Mouse (Mus musculus): ENCODE results near the gene Mcmbp.
A peak's percentile ranks its signal among the peaks of the same experiment; 100 is the strongest.

DNA sequence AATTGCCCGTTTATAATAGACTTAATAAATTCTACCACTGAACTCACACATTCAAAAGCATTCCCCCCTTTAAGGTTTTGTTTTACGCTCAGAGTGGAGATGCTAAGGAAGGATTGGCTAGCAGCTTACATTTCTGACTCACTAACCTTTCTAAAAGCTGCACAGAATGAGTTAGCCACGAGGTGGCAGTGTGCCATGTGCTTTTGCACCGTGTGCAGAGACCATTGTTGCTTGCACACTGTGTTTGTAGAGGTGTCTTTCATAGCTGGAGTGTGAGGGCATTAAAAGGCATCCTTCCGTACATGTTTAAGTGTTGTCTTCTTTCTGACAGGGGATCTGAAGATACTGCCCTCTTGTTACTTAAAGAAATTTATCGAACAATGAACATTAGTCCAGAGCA lies 39.0 kb upstream of the Mcmbp start:
- TF ChIP-seq CTCF (IDR thresholded peaks at IDR 0.05; ENCODE audit: low read depth, low read length): peak; percentile 50; the same call in 1 of the 2 replicates
- no peak for TF ChIP-seq POLR2A (IDR thresholded peaks at IDR 0.05; ENCODE audit: extremely low read depth, insufficient read depth, low read length)
